Mouse (Mus musculus) urinary bladder, adult 18-20 months (tissue): ENCODE measurements around the gene Hnf4a.
"Not testable (repeated sequence)": the region's sequence is repeated elsewhere in the genome, so short reads cannot be mapped to it uniquely, and the experiment has no call there.

ENCODE experiments used
- DNase-seq, 2 experiments: peaks; one replicate each; pipeline ENCODE4 v3.0.0; 2022; ENCODE audit warnings: low spot score in 2 of 2, mixed read lengths in 2 of 2

Gene Hnf4a

DNA sequence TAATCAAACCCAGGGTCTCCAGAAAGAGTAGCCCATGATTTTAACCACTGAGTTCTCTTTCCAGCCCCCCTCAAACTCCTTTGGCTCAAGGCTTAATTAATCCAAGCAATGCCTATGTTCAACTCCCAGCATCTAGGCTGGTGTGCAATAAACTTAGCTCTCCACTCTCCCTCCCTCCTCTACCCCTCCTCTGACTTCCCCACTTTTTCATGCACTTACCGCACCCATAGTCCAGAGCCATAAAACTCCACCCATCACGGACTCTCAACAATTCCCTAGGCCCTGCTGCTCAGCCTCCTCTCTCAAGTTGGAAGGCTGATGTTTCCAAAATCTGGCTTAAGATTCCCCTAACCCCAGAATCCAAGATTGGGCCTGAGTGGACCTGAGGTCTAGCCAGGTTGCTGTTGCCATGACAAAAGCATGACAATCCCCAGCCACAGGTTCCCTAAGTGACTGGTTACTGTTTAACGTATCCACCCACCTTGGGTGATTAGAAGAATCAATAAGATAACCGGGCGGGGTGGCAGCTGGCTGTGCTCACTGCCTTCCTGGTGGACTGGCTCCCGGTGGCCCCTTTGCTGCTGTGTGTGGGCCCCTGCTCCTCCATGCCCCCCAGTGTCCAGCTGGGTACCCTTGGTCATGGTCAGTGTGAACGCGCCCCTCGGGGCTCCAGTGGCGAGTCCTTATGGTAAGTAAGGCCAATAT lies at the start of gene Hnf4a:
Gene Hnf4a (plus strand): TSS at position 509 of the 705 bp plus-strand sequence.
- DNase-seq: no peak

DNA sequence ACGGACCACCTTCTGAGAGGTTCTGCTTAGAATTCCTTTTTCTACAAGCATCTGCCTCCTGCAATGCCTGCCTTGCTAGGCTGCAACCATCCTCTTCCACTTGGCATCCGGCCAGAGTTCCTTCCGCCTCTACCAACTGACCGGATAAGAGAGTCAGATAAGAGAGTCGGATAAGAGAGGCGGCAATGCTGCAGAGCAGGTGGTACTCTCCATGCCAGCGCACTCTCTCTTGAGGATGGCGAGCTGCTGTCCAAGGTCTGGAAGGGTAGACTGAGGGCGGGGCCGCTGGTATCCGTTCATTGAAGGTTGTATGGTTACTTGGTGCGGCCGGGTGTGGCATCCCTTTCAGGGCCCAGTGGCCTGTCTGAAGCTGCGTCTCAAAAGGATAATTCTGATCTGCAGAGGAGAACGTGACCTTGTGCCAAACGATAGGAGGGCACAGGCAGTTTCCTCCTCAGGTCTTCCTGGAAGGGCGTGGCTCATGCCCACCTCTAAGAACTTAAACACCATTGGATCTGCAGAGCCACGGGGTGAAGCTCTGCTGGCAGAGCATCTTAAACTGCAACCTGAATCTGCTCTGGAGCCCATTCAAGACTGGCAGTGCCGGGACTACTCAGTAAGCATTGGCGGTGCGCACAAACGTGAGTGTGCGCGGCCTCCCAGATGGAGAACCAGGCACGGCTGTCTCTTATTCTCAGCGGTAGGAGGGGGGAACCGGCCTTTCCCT lies 47.9 kb upstream of the Hnf4a start:
- DNase-seq: no peak

DNA sequence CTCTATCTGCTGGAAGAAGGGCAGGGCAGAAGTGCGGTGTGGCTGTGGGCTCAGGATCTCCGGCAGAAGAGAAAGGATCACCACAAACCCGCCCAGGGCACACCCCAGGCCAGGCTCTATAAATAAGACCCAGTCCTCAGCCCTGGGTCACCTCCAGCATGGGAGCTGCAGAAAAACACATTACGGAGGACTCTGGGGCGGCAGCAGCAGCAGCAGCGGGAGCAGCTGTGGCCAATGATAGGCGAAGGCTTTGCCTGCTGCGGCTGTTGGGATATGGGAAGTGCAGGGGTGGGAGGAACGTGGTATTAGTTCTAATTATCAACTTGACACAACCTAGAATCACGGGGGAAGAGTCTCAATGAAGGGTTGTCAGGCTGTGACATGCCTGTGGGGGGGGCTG lies 47.2 kb upstream of the Hnf4a start:
- no peak for DNase-seq

DNA sequence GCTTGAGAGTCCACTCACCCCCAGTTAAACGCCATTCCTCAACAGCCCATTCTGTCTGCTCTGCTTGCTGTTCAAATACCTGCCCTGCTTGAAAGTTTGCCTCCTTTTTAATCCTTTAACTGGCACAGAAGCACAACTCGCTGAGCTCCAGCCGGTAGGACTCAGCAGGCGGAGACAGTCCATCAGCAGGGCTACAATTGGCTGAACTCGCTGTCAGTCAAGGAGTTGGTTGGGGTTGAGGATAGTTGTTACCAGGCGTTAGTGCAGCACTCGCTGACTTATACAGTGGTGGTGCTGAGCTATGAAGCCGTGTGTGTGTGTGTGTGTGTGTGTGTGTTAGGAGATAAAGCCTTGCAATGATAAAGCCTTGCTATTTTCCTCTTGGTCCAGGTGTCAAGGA lies 46.0 kb upstream of the Hnf4a start:
- no peak for DNase-seq

DNA sequence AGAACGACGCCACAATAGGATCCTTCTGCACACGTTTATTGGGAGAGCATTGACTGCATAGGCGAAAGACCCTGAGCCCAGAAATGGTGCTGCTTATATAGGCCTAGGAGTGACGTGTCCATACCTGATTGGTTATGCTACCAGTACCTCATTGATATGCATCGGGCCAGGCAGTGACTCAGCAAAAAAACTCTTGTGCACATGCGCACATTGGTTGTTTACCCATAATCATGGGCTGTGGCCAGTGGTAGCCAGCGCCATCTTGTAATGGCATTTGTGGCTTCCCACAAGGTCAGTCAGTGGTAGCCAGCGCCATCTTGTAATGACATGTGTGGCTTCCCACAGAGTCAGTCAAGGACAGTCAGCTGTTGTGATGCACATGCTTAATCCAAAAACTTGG lies 45.3 kb upstream of the Hnf4a start:
- not testable (repeated sequence) for DNase-seq

DNA sequence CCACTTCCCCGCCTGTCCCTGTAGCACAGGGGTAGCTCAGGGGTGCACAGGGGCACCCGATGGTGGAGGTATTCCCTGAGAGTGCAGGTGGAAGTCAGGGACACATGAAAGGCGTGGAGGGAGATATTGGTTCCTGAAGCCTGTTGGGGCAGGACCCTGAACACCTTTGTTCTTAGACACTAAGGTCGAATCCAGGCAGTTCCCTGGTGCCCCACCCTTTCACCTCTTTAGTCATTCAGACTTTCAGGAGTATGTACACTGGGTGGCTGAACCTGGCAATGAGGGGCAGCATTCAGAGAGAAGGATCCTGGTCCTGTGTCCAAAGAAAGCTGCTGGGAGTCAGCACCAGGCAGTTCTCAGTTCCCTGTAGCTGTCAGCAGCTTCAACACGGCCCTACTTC lies 44.2 kb upstream of the Hnf4a start:
- no peak for DNase-seq

DNA sequence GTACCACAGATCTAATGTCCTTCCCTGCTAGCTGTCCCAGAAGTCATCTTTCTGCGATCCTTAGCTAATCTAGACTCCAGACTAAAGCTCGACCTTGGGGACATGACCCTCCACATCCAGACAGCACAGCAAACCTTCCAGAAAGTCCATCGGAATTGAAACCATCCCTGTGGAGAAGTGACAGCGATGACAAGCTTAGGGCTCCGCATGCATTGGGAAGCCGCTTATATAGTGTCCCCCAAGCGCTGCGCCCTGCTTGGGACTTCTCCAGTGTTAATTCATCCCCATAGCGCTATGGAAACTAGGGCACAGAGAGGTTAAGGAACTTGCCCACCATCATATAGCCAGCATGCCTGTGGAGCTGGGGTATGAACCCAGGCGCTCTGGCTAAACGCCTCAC lies 43.8 kb upstream of the Hnf4a start:
- no peak for DNase-seq

DNA sequence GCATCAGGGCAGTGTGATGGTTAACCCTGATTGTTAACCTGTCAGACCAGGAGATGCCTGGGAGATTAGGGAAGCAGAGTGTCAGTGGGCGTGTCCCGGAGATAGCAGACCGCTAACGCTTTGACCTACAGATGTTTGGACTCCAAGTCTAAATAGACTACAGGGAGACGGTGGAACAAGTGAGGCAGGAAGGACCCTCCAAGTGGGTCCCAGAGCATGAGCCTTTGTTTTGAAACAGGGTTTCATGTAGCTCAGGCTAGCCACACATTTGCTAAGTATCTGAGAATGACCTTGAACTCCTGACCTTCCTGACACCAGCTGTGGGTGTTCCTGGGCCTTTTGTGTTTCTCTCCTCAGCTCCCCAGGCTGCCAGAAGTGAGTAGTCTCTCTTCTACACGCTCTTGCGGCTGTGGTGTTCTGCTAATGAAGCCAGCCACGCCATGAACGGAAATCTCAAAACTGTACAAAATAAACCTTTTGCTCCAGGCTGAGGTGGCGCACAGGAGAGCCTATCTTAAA lies 43.3 kb upstream of the Hnf4a start:
- no peak for DNase-seq

DNA sequence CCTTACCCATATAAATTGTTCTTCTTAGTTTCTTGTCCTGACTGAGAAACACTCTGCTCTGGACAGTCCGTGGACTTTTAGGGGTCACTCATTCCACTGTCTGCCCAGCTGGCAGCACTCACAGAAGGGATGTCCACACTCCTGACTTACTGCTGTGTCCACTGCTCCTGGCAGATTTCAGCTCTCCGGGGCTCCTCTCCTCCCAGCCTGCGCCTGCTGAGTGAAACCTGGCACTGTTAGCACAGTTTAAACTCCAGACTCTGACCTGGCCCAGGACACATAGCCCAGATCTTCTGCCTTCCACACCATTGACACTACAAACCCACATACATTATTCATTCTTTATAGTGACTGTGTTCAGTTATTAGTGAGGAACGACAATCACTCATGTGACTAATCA lies 42.6 kb upstream of the Hnf4a start:
- DNase-seq: no peak

DNA sequence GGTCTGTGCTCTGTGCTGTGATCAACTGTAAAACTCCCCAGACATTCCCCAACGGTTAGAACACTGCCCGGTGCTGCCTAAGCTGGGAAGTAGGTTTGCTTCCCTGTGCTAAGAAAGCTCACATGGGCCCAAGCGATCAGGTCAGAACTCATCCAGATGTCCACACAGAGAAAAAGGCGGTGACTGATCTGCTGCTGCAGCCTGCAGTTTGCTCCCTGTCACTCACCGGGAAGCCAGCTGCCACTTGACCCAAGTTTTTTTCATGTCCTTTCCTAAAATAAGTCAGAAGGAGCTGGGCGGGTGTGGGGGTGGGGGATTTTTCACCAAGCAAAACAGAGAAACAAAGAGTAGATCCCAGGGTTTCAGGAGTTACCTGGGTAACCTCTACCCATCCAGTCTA lies 42.0 kb upstream of the Hnf4a start:
- no peak for DNase-seq

DNA sequence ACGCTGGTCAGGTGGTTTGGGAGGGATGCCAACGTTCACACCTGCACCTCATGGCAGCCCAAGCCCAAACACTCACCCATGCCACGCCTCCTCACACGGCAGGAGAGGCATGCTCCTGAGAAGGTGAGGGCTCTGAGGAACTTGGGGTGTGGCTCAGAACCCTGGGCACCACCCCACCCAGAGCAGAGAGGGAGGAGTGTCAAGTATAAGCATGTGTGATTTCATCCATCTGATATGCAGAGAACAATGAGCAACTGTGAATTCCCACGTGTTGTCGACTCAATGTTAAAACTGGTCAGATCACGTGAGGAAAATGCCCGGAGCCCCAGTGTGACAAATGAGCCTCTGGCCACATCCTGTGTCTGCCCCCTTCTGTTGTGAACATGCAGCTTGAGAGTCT lies 39.8 kb upstream of the Hnf4a start:
- no peak for DNase-seq

DNA sequence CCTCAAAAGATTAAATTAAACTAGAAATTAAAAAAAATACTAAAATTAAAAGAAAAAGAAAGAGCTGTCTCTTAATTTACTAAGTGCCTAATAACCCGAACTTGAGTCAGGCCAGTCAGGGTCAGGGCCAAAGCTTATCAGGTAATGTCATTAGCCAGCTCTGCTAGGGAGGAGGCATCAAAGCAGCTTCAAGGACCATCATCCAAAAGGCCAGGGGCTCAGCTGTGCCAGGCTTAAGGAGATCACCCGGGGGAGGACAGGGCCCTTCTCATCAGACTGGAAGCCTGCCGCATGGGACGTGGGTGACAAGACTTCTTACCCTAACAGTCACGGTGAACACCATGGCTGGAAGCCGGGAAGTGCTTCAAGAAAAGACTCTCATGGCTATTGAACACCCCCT lies 39.0 kb upstream of the Hnf4a start:
- DNase-seq: no peak

DNA sequence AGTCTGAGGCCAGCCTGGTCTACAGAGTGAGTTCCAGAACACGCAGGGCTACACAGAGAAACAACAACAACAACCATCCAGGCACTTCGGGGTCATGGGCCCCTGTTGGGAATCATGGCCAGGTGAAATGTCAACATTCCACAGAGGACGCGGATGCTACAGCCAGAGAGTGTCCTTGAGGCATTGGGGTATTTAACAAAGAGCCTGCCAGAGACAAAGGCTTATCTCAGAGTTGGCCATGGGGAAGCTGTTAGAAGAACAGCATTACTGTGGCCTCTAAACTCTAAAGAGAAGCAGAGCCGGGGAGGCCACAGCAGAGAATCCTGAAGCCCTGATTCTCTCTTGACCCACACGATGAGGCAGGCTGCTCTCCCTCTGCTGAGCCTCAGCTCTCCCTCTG lies 37.7 kb upstream of the Hnf4a start:
- DNase-seq: no peak

DNA sequence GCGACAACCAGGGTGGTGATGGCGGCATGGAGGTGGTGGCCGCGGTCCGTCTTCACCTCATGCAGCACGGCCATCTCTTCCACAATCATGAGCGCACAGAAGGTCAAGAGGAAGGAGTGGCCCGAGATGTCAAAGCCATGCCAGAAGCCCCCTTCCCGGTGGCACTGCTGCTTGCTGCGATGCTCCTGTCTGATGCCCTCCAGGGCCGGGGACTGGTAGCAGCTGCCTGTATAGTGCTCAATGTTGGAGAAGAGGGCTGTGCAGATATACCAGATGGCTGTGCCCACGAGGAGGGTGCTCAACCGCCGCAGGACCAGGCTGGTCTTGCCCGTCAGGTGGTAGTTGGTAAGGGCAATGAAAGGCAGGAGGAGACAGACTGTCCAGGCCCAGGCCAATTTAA lies 36.9 kb upstream of the Hnf4a start:
- DNase-seq: no peak

DNA sequence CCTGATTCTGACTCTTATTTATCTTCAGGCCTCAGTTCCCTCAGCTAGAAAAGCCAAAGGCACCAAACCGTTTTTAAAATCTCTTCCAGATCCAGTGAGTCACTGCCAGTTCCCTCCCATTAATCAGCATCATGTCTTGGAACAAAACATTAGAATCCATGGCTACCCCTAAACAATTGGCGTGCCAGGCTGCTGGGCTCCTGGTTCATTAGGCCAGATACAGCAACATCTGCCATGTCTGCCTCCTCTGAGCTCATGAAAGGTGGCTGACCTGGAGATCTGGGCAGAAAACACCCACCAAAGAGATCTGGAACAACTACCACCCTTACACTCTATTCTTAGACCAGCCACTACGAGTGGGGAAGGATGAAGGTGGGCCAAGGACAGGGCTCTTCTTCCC lies 35.5 kb upstream of the Hnf4a start:
- DNase-seq: no peak

DNA sequence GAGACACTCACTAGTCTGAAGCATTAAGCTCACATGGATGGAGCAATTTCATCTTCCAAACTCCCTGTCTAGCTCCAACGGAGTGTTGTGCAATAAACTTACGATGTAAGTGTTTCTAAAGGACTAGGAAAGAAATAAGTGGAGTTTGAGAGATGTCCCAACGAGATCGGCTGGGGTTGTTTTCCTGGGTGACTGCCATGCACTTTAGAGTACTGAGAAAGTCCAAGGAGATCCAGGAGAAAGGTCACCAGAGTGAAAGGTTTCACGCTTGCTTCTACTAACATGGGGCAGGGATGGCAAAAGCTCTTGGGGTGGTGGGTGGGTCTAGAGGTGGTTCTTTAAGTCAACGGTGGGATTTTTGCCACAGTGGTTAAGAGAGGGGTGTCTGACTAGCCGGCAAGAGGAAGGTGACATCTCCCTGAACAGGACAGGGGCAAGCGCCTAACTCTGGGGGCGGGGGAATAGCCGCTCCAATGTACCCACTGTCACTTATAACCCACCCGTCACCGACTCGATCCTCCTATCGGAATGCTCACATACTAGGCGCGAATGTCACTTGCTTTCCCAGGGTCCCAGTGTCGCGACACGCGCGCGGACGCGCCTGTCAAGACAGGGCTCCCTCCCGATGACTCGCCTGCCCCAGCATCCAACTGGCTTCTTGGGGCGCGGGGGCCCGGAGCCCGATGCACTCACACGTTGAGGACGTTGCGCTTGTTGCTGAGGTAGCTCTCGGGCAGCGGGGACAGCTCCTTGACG lies 34.7 kb upstream of the Hnf4a start:
- no peak for DNase-seq

DNA sequence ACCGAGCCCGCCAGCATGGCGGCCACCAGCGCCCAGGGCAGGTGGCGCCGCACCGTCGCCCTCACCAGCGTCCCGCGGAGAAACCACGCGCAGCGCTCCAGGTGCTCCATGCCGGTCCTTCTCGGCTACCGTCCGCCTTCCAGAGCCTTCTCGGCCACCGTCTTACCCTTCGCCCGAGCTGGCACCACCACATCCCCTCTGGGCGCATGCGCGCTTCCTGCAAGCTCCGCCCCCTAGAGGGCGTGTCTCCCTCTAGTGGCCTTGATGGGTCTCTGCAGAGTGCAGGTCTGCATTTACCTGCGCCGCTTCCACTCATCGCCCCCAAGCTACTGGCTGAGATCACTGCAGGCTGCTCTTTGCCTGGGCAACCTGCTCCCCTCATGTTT lies 34.1 kb upstream of the Hnf4a start, which contains the start of gene Fitm2:
Gene Fitm2 (minus strand): TSS at position 164 of the 386 bp plus-strand sequence.
- DNase-seq: peak; percentile 93 to 97

DNA sequence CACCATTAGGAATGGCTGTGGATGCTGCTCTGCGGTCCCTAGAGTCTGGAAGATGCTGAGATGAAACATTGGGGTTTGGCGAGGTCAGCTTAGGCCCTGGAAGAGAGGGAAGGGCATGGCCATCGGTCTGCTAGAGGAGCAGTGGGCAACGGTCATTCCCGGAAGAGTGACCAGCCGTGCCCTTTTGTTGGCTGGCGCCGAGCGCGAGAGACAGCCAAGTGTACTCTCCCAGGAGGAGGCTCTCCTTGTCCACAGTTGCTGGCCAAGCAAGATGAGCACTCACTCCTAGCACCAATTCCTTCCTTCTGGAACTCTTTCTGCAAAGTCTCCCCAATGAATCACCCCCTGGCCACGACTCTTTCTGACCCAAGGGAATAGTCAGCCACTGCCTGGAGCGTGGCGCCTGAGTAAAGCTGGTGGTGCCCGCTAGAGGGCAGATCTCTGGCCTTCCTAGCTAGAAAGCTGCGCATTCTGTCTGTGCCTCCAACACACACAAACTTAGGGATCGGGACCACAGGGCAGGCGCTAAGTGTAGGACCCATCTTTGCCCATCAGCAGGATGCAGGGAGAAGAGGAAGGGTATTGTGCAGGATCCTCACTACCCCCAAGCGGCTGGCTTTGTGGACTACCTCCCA lies 26.3 kb upstream of the Hnf4a start:
- no peak for DNase-seq

DNA sequence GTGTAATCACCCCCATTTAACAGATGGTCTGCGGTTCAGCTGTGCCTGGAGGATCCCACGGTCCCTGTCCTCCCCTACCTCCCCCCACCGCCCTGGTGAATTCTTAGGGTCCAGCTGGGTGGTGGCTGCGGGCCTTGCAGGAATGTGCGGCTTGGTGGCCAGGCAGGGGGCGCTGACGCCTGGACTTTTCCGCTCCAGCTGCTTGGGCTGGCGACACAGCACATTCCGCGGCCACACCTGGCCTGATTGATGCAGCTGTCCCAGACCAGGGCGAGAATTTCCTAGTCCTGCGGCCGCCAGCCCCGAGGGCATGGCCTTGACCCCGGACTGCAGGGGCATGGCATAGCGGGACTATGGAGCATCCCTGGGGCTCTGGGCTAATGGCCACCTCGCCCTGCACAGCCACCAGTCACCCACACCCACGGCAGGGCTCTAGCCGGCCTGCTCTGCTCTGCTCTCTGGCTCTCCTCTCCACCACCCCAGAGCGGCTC lies 25.0 kb upstream of the Hnf4a start:
- no peak for DNase-seq

DNA sequence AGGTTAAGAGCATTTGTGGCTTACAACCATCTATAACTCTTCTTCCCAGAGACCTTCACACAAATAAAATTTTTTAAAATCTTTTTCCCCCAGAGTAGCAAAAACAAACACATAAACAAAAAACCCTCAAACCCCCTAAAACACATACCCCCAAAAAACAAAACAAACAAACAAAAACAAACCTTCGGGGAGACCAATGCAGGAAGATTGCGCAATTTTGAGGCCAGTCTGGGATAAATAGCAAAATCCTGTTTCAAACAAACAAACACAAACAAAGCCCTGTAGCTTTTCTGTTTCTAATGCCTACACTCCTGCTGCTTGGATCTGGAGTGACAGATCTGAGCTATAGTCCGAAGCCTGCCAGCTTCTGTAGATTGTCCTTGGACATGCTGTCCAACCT lies 19.2 kb upstream of the Hnf4a start:
- no peak for DNase-seq

DNA sequence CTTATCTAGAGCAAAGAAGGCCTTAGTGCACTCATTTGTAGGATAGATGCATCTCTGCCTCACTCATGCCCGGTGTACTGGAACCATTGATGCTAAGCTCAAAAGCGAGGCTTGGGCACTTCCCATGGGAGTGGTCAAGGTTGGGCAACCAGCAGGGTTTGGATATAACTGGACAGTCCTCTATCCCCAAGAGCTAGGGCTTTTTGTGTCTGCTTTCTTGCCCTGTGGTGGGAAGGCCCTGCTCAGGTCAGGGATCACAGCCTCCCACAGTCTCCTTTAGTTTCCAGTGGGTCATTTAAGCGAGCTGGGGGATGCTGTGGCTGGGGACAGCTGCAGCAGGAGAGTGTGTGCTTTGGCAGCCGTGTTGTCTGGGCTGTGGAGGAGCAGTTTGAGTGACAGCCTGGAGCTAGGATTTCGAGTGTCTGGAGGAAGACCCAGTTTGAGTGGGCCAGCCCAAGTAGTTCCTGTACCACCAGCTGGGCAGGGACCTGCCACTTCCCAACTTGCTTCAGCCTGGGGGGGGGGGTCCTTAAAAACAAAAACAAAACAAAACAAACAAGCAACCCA lies 16.8 kb upstream of the Hnf4a start:
- no peak for DNase-seq

DNA sequence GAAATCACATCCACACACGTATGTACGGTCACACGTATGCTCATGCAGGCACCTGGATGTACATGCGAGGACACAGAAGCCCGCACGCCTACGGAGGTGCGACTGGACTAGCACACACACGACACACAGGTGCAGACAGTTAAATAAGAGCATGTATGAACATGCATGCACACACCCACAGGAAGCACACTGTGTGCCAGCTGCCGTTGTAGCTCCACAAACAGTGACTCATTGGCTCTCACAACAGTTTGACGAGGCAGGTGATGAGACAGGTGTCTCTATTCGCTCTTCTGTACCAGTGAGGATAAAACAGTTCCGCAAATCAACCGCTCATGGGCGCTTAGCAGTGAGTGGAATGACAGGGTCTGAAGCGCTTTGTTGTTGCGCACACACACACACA lies 16.0 kb upstream of the Hnf4a start:
- DNase-seq: no peak
